Mouse (Mus musculus) CH12.LX (cell line): ENCODE measurements around the gene Cd101. TPM values are rescaled to one million over a fixed set of nuclear protein-coding genes. Genes with fewer than 3 reads are reported as not detected.

ENCODE experiments used
- DNase-seq: peaks from one replicate; pipeline ENCODE4 v3.0.0-alpha.2; 2013; ENCODE audit errors: extremely low read depth
- H3K27ac ChIP-seq: 2 replicates; pipeline ENCODE4 v1.5.1; 2012; ENCODE audit warnings: low read depth, mild to moderate bottlenecking, control low read depth, moderate library complexity; ENCODE audit not compliant: insufficient read depth
- H3K27me3 ChIP-seq: replicated peaks from 2 replicates; pipeline ENCODE3; 2012; ENCODE audit warnings: inconsistent platforms
- H3K36me3 ChIP-seq, 2 experiments: replicated peaks in 1 of 2; 2 replicates each; pipeline versions ENCODE3 to v1.6.1; 2012; ENCODE audit warnings: inconsistent platforms in 1 of 2, low read length in 1 of 2, mild to moderate bottlenecking in 1 of 2, mixed read lengths in 1 of 2, moderate library complexity in 1 of 2; ENCODE audit not compliant: control insufficient read depth in 1 of 2, insufficient read depth in 1 of 2
- H3K4me1 ChIP-seq, 2 experiments: 2 replicates each; pipeline ENCODE4 v1.6.1; 2012; ENCODE audit warnings: inconsistent platforms in 1 of 2, moderate library complexity in 1 of 2; ENCODE audit not compliant: insufficient read depth in 2 of 2, control insufficient read depth in 1 of 2
- H3K4me2 ChIP-seq: 2 replicates; pipeline ENCODE4 v1.6.1; 2012; ENCODE audit warnings: low read depth, mild to moderate bottlenecking, control low read depth; ENCODE audit not compliant: poor library complexity, insufficient read depth, severe bottlenecking
- H3K4me3 ChIP-seq, 3 experiments: fragments of 150-350 bp in 1 of 3; sonication (generic) in 1 of 3; replicated peaks in 1 of 3; 2 replicates each; pipeline versions ENCODE3 to v1.5.1; 2011 to 2012; ENCODE audit warnings: low read depth in 2 of 3, low read length in 2 of 3, mild to moderate bottlenecking in 2 of 3, moderate library complexity in 2 of 3, control low read depth in 1 of 3, improper control_type of control experiment in 1 of 3, inconsistent platforms in 1 of 3, mixed read lengths in 1 of 3; ENCODE audit not compliant: poor library complexity in 1 of 3
- H3K79me2 ChIP-seq: replicated peaks from 2 replicates; pipeline ENCODE4 v1.6.1; 2012; ENCODE audit warnings: mild to moderate bottlenecking, moderate library complexity; ENCODE audit not compliant: control insufficient read depth, poor library complexity, insufficient read depth, severe bottlenecking; ENCODE audit errors: extremely low read depth
- H3K9ac ChIP-seq: 2 replicates; pipeline ENCODE4 v1.6.1; 2012; ENCODE audit warnings: low read depth, mild to moderate bottlenecking, control low read depth, moderate library complexity; ENCODE audit not compliant: insufficient read depth
- H3K9me3 ChIP-seq: replicated peaks from 2 replicates; pipeline ENCODE3; 2012; ENCODE audit warnings: low read length, inconsistent platforms, mixed read lengths
- BHLHE40 ChIP-seq: IDR thresholded peaks from 2 replicates; pipeline ENCODE4 v1.6.1; 2011; ENCODE audit warnings: mild to moderate bottlenecking, low read depth, low read length, improper control_type of control experiment
- CHD2 ChIP-seq: IDR thresholded peaks from 2 replicates; pipeline ENCODE4 v1.6.1; 2011; ENCODE audit warnings: low read length, improper control_type of control experiment
- CTCF ChIP-seq, 2 experiments: IDR thresholded peaks in 1 of 2; conservative IDR thresholded peaks in 1 of 2; 2 replicates each; pipeline ENCODE4 v1.5.1; 2011 to 2012; ENCODE audit warnings: low read depth in 2 of 2, low read length in 2 of 2, improper control_type of control experiment in 1 of 2, inconsistent platforms in 1 of 2, mild to moderate bottlenecking in 1 of 2, moderate library complexity in 1 of 2
- KAT2A ChIP-seq: IDR thresholded peaks from 2 replicates; pipeline ENCODE4 v1.6.1; 2012; ENCODE audit warnings: low read length, improper control_type of control experiment, inconsistent platforms; ENCODE audit not compliant: insufficient replicate concordance
- MAFK ChIP-seq: IDR thresholded peaks from 2 replicates; pipeline ENCODE4 v1.6.1; 2011; ENCODE audit warnings: low read length, improper control_type of control experiment; ENCODE audit not compliant: insufficient replicate concordance
- MAZ ChIP-seq: IDR thresholded peaks from 2 replicates; pipeline ENCODE4 v1.6.1; 2012; ENCODE audit warnings: low read depth, mild to moderate bottlenecking, inconsistent platforms, low read length, improper control_type of control experiment, moderate library complexity
- POLR2A ChIP-seq: IDR thresholded peaks from 2 replicates; pipeline ENCODE4 v1.6.1; 2011; ENCODE audit warnings: low read depth, mild to moderate bottlenecking, improper control_type of control experiment, low read length
- RAD21 ChIP-seq: IDR thresholded peaks from 2 replicates; pipeline ENCODE4 v1.6.1; 2011; ENCODE audit warnings: low read depth, mild to moderate bottlenecking, low read length, improper control_type of control experiment, moderate library complexity
- SIN3A ChIP-seq: IDR thresholded peaks from 2 replicates; pipeline ENCODE4 v1.6.1; 2012; ENCODE audit warnings: low read length, improper control_type of control experiment, inconsistent platforms
- SMC3 ChIP-seq: IDR thresholded peaks from 2 replicates; pipeline ENCODE4 v1.6.1; 2011; ENCODE audit warnings: low read depth, low read length, improper control_type of control experiment
- ZMIZ1 ChIP-seq: IDR thresholded peaks from 2 replicates; pipeline ENCODE4 v1.6.1; 2012; ENCODE audit warnings: low read depth, mild to moderate bottlenecking, inconsistent platforms, low read length, improper control_type of control experiment
- dilution Hi-C: fragments of 300-500 bp; cut with MboI; formaldehyde crosslinking; loops from 2 replicates; pipeline ENCODE4 v1.14.3; 2020; ENCODE audit warnings: low sequenced_read_pairs; ENCODE audit not compliant: extremely low pct_unique_long_range_greater_than_20kb, extremely low pct_ligation_motif_present
- in situ Hi-C: fragments of 300-500 bp; cut with MboI; formaldehyde crosslinking; loops from 3 replicates; pipeline ENCODE4 v1.14.3; 2019; ENCODE audit warnings: low sequenced_read_pairs, low pct_ligation_motif_present, low pct_unique_long_range_greater_than_20kb, mixed read lengths
- polyA plus RNA-seq: library from polyadenylated mRNA; unstranded; fragments of >175 nt; gene quantifications from 2 replicates; pipeline ENCODE4 v1.2.1, GENCODE M21; 2012; ENCODE audit warnings: low read depth; ENCODE audit not compliant: insufficient read length
- total RNA-seq, 2 experiments: library from RNA; depleted of rRNA; stranded (reverse); fragments of 300-350 nt in 1 of 2; fragments of >200 nt in 1 of 2; gene quantifications; 2 replicates each; pipeline ENCODE4 v1.2.3; 2012 to 2014

The Cd101 gene
- total and polyA plus RNA-seq, 3 experiments = not detected

- dilution Hi-C loops (no loop called here), in situ Hi-C loops (no loop called here)
- Histone ChIP-seq H3K9me3 (no peaks in the 10 kb centered on the region), H3K79me2 (no peaks in the 10 kb centered on the region), H3K27ac (no peak overlapping the region), H3K36me3 (no peaks in the 10 kb centered on the region), H3K4me3 (no peak overlapping the region), H3K4me2 (no peak overlapping the region), H3K9ac (no peak overlapping the region), H3K27me3 (no peaks in the 10 kb centered on the region), H3K4me1 (peaks cover 11 to 28% of the 10 kb centered on the region in 2 experiments)
- DNase-seq = no peak
- TF ChIP-seq SIN3A = no peak
- no peak for TF ChIP-seq SMC3
- no peak for TF ChIP-seq CHD2
- no peak for TF ChIP-seq MAFK
- no peak for TF ChIP-seq MAZ
- no peak for TF ChIP-seq ZMIZ1
- no peak for TF ChIP-seq KAT2A
Measured at GRCm38 (mm10) chr3:101016050-101016449, 13.3 kb downstream of the Cd101 start.

- H3K4me3 ChIP-seq = no peak overlapping the region
- no peaks in the 10 kb centered on the region for H3K79me2 ChIP-seq
- no peak overlapping the region for H3K9ac ChIP-seq
- H3K9me3 ChIP-seq = no peaks in the 10 kb centered on the region
- H3K27ac ChIP-seq = no peak overlapping the region
- TF ChIP-seq RAD21 (no peak), MAFK (no peak)
- H3K36me3 ChIP-seq = no peaks in the 10 kb centered on the region
- no peak for DNase-seq
- in situ Hi-C loops (no loop called here), dilution Hi-C loops (no loop called here)
- H3K4me2 ChIP-seq = no peak overlapping the region
- H3K4me1 ChIP-seq = peaks cover 10 to 28% of the 10 kb centered on the region in 2 experiments
- H3K27me3 ChIP-seq = no peaks in the 10 kb centered on the region
Measured at GRCm38 (mm10) chr3:101015254-101015653, 14.1 kb downstream of the Cd101 start.

GRCm38 (mm10) chr3:101013536-101013935, 15.8 kb downstream of the Cd101 start:
- DNase-seq = no peak
- Histone ChIP-seq H3K36me3 (no peaks in the 10 kb centered on the region), H3K4me2 (no peak overlapping the region), H3K9ac (no peak overlapping the region), H3K79me2 (no peaks in the 10 kb centered on the region), H3K27me3 (no peaks in the 10 kb centered on the region), H3K4me1 (peaks cover 10 to 30% of the 10 kb centered on the region in 2 experiments), H3K27ac (no peak overlapping the region), H3K4me3 (no peak overlapping the region), H3K9me3 (no peaks in the 10 kb centered on the region)
- in situ Hi-C loops (no loop called here), dilution Hi-C loops (no loop called here)
- TF ChIP-seq POLR2A (no peak), CTCF (conservative IDR thresholded peaks at IDR 0.05 in 1 of 2, IDR thresholded peaks at IDR 0.05 in 1 of 2; ENCODE audit: low read depth in 2 of 2, low read length in 2 of 2) (no peak), BHLHE40 (no peak)
